Mouse (Mus musculus) heart, adult 8-10 months (tissue): ENCODE measurements around the gene Pex7. TPM values are rescaled to one million over a fixed set of nuclear protein-coding genes. Genes with fewer than 3 reads are reported as not detected.

Experiments used
- DNase-seq: peaks from one replicate; pipeline ENCODE4 v3.0.0; 2022; ENCODE audit warnings: low spot score
- total RNA-seq, 4 experiments: library from RNA; stranded (reverse); gene quantifications; 2 replicates each; pipeline ENCODE4 v1.2.4; 2022

Pex7 gene
- total RNA-seq, 4 experiments from 2014 or later = 32.5 to 36.9 (median 34.6) TPM

GRCm38 (mm10) chr10:19877257-19877656 is 30.2 kb downstream of the Pex7 start:
- DNase-seq = no peak

DNA sequence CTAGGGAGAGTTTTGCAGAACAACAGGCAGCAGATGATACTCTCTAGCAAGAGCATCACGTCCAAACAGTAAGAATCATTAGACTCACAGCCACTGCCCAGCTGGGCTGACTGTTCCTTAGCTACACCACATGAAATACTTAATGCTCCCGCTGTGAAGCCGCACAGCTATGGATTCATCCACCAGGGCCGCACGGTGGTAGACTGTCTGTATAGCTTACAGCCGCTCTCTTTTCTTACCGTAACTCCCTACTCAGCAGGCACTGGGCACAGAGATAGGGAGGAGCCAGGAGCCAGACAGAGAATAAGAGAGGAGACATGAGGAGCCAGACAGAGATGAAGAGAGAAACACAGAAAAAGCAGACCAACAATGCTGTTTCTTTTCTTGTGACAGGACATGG is 30.8 kb downstream of the Pex7 start:
- no peak for DNase-seq

GRCm38 (mm10) chr10:19875346-19875745 is 32.1 kb downstream of the Pex7 start:
- no peak for DNase-seq

DNA sequence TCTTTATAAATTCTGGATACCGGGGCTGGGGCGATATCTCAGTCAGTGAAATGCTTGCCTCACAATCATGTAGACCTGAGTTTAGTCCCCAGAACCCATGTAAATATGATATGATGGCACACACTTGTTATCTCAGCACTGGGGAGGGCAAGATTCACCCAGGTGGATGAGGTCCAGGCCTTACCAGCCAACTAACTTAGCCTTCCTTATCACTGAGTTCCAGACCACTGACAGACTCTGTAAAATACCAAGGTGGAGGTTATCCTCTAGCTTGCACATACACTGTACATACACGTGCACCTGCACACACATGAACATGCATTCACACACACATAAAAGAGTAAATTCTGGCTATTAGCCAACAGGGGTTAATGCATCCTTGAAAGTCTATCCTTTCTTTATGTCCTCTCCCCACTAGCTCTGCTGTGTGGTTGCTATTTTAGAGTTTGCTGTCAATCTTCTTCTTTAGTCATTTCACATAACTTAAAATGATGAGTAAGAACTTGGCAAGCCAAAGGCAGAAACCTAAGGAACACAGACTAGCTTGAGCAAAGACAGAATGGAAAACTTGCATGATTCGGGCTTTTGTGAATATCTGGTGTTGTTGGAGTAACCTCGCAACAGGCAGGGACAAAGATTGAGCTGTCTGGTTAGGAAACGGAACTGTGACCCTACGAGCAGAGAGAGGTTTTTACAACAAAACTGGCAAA is 51.7 kb downstream of the Pex7 start:
- no peak for DNase-seq

DNA sequence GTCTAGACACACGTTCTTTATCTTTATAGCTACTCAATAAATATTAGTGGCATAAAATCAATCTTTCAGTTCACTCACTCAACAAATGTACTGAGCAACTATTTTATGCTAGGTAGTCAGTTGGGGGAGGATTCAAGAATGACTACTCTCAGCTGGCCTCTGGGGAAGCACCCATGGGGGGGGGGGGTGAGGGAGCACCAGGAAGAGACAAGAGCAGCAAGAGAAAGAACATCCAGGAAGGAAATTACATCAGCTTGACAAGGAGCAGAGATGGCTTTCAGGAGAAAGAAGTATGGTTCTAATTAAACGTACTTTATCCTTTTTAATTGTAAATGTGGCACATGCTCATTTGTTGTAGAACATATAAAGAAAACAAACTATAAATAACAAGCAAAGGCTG is 53.9 kb downstream of the Pex7 start:
- DNase-seq = no peak

DNA sequence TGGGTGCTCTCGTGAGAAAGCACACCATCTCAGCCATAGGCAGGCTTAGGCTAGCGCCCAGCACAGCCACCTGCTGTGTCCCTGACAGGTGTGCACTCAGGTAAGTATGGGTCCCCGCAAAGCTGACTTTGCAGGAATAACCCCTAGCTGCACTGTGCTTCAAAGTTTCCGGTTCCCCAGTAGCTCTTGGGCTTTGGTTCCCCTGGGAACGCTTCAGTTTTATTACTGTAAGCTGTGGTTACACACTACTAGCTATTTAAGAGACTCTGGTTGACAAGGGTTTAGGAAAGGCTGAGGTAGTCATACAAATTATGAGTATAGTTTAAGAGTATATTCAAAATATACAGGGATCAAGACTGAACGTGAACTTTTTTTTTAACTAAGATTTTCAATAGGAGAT is 54.7 kb downstream of the Pex7 start:
- DNase-seq = no peak

GRCm38 (mm10) chr10:19850998-19851691 is 56.3 kb downstream of the Pex7 start, which contains the start of gene Slc35d3:
Slc35d3 (minus strand) TSS chr10:19851459.
- DNase-seq = no peak

- no peak for DNase-seq
Observed at GRCm38 (mm10) chr10:19850544-19850997, 56.9 kb downstream of the Pex7 start.

DNA sequence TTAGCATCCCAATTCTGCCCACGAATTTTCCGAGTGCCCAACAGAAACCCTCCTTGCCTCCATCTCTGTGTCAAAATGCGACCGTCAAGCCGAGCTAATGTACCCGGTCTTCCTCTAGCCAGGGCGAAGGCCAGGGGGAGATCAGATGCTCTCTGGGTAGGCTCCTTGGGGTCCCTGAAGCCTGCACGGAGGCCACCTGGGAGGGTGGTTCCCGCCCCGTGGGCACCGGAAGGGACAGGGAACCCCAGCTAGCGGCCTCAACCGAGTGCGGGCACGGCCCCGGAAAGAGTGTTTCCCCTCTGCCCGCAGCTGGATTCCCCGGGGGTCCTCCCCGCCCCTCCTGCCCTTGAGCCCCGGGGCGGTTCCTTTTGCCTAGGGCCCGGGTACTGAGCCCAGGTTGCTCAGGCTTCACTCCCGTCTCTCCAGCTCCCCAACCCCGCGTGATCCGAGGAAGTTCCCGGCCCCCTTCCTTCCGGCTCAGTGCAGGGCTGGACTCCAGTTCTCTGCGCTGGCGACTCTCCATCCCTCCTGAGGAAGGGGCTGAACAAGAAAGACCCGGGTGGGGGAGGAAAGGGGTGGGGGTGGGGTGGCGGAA is 57.6 kb downstream of the Pex7 start:
- no peak for DNase-seq

DNA sequence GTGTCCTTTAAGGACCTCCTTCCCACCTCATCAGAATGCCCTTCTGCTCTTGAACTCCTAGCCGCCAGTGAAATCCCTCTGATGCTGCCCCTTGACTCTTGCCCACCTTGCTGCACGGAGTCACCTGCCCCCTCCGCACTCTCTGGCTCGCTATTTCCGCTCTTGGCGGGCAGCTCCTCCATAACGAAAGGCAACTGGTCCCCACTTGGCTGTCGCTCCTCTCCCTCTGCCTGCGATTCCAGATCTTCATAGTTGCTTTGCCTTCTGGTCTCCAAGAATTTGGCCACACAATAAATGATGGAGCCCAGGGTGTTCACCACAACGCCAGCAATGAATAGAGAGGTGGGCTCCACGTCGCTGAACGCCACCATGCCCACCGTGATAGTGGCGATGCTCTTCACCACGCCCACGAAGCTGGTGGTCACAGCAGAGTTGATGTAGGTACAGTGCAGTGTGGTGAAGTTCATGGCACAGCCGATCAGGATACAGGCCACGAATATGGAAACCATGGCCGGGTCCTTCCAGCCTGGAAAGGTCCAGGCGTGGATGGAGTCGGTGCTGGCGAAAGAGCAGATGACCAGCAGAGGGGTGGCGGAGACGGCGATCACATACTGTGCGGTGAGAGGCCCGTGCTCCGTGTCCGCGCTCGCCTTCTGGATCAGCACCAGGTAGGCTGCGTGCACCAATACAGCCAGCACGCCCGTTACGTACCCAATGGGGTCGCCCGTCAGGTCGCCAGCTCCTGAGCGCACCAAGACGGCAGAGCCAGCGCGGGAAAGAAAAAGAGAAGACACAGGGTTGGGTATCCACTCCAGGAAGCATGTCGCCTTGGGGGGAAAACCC is 58.3 kb downstream of the Pex7 start:
- no peak for DNase-seq

GRCm38 (mm10) chr10:19839836-19840235 is 67.7 kb downstream of the Pex7 start:
- no peak for DNase-seq

DNA sequence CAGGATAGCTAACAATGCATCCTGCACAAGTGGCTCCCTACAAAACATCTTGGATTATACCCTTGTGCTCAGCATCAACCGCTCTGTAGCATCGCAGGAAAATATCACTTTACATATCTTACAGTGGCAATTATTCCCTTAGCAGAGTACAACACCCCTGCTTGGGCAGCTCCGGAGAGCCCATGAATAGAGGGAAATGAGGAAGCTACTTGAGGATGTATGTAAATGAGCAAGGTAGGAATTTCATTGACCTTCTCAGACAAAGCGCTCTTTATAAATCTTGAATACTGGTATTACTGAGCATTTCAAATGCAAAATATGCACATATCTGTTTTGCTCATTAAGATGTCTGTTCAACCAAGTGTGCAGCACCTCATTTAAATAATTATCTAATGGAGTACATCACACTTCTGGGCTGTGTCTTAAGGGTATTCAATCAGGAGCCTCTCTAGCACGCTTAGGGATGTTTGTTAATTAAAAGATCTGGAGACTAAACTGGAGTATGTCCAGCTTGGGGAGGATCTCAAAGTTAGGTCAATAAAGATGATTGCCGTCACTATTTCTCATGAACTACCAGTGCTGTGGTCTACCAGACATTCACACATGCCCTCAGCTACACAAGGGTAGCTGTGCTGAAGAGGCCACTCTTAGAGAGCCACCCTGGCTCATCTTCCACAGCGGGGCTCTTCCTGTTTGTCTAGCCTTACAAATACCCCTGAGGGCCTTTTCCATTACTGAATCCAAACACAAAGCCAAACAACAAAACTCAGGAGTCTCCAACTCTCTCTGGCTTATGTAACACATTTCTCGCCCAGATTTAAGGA is 71.4 kb downstream of the Pex7 start:
- no peak for DNase-seq

DNA sequence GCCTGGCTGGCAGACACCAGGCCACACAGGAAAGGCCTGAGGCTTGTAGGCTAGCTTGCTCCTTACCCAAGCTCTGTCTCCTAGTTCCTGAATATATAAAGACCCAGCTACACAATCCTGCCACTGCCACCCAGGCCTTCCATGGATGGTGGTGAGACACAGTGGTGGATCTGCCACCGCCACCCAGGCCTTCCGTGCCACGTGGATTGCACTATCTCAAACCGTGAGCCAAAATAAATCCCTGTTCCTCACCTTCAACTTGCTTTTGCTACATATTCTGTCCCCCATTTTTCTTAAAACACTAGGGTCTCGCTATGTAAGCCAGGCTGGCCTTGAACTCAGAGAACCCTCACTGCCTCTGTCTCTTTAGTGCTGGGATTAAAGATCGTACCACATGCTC is 73.3 kb downstream of the Pex7 start:
- no peak for DNase-seq

GRCm38 (mm10) chr10:19831072-19831849 is 76.2 kb downstream of the Pex7 start:
- DNase-seq = no peak

DNA sequence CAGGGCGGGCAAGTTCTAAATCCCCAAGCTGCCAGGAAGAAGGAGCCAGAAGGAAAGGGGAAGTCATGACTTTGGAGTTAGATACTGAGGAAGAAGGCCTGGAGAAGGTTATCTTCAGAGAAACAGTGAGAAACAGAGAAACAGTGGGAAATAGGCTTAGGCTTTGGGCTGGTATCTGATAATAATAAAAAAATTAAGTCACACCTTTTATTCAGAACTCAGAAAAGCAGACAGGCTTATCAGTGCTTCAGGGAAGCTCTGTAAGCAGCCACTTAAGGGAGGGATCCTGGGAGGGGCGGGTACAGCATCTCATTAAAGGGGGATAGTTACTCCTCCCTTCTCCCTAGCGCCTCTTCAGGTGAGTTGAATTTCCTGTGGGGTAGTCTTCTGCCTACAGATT is 86.5 kb downstream of the Pex7 start:
- no peak for DNase-seq

DNA sequence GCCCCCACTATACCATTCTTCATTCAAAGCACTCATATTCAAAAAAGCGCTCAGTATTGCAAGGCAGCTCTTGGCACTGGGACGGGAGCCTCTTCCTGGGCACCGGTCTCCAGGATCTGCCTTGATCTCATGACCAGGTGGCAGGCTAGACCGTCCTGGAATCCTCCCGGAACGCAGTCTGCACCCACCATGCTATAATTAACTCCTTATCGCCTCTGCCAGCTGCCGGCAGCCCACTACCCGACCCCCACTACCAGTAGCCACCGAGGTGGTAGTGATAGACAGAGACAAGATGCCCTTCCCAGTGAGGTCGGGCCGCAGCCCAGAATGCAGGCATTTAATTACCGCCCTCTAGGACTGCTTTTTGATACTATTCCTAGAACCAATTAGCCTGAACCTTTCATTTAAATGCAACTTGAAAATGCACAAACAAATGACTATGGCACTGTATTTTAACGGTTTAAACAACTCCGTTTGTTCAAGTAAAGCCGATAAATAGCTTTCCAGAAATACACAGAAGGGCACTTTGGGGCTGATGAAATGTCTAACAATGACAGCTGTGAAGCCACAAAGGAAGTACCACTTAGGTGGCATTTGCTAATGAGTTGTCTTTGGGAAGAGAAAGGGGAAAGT is 88.7 kb downstream of the Pex7 start:
- DNase-seq = no peak

- DNase-seq = no peak
Observed at GRCm38 (mm10) chr10:19815371-19815770, 92.1 kb downstream of the Pex7 start.

- no peak for DNase-seq
Observed at GRCm38 (mm10) chr10:19811436-19812172, 95.9 kb downstream of the Pex7 start.

DNA sequence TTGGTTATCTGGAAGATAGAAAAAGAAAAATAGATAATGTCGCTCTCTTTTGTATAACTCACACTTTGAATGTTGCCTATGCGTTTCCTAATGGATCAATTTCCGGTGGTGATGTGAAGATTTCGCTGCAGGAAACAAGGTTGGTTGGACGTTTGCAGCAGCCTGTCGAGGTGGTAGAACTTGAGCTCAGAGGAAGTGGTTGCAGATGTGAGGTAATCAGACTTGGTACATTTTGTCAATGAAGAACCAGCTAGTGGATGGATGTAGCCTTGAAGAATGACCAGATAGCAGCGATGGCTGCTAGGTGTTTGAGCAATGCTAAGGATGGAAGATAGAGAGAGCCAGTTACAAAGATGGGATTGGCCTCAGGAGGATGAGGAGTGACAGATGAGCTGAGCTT is 102.7 kb downstream of the Pex7 start:
- no peak for DNase-seq
